Mouse (Mus musculus) layer of hippocampus, postnatal 10 days (tissue): ENCODE measurements around the gene Id1. TPM values are rescaled to one million over a fixed set of nuclear protein-coding genes. Genes with fewer than 3 reads are reported as not detected.

Source experiments
- DNase-seq, 2 experiments: peaks; one replicate each; pipeline ENCODE4 v3.0.0; 2021; ENCODE audit warnings: low spot score in 2 of 2
- microRNA-seq, 2 experiments: library from miRNA; unstranded; fragments of <30 nt; microRNA quantifications; one replicate each; pipeline ENCODE4 v1.2.0; 2021
- total RNA-seq, 2 experiments: library from RNA; stranded (reverse); gene quantifications; 2 replicates each; pipeline ENCODE4 v1.2.3; 2021

Gene Id1
- total RNA-seq, 2 experiments from 2014 or later: 29.0 to 31.2 TPM

DNA sequence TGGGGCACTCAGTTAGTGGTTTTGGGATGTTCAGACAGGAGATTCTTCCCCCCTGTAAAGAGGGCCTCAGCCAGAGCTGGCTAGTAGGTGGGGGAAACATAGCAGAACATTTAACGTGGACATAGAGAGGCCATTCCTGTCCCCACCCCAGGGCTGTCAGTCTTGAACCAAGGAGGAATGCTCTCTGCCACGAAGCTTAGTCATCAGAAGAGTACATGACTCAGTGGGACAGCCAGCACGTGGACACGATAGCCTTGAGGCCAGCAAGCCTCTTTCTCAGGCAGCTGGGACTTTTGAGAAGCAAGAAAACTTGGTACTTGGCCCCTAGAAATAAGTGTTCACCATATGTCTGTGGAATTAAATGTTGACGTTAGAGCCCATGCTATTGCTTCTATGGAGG is 46.6 kb downstream of the Id1 start:
- DNase-seq: no peak

DNA sequence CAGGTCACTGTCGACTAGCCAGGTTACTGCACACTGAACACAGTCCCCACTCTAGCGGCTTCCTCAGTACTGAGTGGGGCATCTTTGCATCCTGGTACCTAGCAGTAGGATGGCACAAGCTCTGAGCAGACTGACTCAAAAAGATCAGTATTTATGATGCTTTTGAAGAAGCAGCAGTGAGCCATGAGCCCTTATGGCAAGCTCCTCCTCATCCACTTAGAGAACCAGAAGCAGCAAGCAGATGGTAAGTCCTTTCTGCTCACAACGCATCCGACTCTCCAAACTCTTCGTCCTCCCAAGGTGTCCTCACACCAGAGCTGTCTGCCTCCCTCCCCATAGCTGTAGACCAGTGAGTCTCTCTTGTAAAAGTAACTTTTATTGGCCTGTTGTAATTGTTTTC is 47.2 kb downstream of the Id1 start:
- no peak for DNase-seq

DNA sequence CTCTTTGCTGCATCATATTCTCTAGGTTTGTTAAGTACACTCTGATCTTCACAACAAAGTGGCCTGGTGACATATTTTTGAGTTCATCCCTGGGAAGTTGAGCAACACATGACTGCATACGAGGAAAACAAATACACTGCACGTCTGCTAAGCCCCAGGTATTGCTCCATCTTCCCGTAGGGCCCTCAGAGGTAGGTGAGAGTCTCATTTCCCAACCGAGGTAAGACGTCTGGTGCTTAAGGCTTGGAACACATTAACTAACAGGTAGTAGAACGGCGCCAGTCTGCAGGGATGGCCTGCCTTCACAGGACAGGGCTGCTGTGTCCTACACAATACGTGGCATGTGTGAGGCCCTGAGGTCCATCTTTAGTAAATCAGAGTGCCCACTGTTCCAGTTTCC is 48.6 kb downstream of the Id1 start:
- DNase-seq: no peak

DNA sequence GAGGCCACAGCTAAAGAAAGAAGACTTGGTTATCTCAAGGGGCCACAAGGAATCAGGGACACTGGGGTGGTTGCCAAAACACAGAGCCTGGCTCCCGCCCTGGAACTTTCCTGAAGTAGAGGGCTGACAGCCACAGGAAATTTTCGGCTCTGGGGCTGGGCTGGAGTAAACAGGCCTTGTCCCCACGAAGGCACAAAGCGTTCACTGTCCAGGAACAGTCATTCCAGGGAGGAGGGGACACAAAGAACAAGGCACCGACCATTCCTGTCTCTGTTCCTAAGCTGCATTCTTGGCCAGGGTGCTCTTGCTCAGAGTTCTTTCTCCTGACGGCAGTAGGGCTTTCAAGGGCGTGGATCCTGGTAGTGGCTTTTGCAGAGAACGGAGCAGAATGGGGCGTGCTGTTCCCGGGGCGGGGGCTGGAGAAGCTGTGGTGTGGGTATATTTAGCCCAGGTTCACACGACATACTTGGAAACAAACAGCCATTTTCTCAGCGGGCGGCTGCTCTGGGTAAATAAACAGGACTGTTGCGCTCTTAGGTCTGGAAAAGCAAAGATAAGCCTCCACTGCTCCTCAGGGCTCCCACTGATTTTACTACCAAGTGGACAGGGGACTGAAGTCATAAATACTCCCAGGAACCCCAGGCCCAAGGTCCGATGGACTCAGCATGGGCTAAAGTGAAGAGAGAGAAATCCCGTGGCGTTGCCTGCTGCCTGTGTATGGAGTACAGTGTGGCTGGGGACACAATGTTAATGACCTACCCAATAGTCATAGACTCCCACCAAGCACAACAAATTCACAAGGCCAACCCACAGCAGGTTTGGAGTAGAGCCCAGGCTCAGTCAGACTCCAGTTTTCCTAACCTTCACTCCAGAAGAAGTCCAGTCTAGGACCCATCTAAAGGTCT is 49.6 kb downstream of the Id1 start:
- DNase-seq: peak; percentile 68 to 69

Small RNAs within 50 kb of the gene (microRNA-seq; reads per million reads assigned to microRNA genes)
- 0 reads per million in 2 experiments for gene Gm23802

Other genes starting within 250 kb of the Id1 start
- not detected for gene Defb22, start 246.1 kb upstream of the Id1 start, total RNA-seq
- gene Defb26, start 224.6 kb upstream of the Id1 start, total RNA-seq: not detected
- not detected for gene Defb28, start 218.0 kb upstream of the Id1 start, total RNA-seq
- gene Defb29, start 196.2 kb upstream of the Id1 start, total RNA-seq: not detected
- gene Gm17416, start 166.9 kb upstream of the Id1 start, total RNA-seq: not detected
- gene Defb21, start 163.5 kb upstream of the Id1 start, total RNA-seq: not detected
- not detected for gene Defb19, start 155.9 kb upstream of the Id1 start, total RNA-seq
- not detected for gene Defb45, start 136.9 kb upstream of the Id1 start, total RNA-seq
- gene Defb36, start 131.9 kb upstream of the Id1 start, total RNA-seq: not detected
- not detected for gene Defb25, start 113.2 kb upstream of the Id1 start, total RNA-seq
- under 1 TPM; 0.91 to 0.96 TPM for gene Rem1, start 109.3 kb upstream of the Id1 start, total RNA-seq
- gene H13, start 66.8 kb upstream of the Id1 start, total RNA-seq: 100 to 1,000 TPM; 109 to 114 TPM
- gene Mcts2, start 49.2 kb upstream of the Id1 start, total RNA-seq: 10 to 100 TPM; 25.3 to 25.7 TPM
- 1 to 10 TPM; 2.1 to 2.5 TPM for gene Cox4i2, start 17.9 kb downstream of the Id1 start, total RNA-seq
- gene Bcl2l1, start 95.5 kb downstream of the Id1 start, total RNA-seq: 100 to 1,000 TPM; 109 to 117 TPM
- gene Tpx2, start 111.7 kb downstream of the Id1 start, total RNA-seq: 1 to 10 TPM; 5.9 to 6.6 TPM
- not detected for gene Mylk2, start 175.1 kb downstream of the Id1 start, total RNA-seq
- 1 to 10 TPM; 1.5 TPM for gene Foxs1, start 197.0 kb downstream of the Id1 start, total RNA-seq
- 10 to 100 TPM; 21.4 to 24.0 TPM for gene Dusp15, start 215.4 kb downstream of the Id1 start, total RNA-seq
- 1 to 10 TPM; 2.6 to 3.4 TPM for gene Ttll9, start 226.2 kb downstream of the Id1 start, total RNA-seq